Mouse (Mus musculus) inflammation-experienced regulatory T-cells, adult 6 months (primary cell): ENCODE data around the gene Hoxd12. TPM values are rescaled to one million over a fixed set of nuclear protein-coding genes. Genes with fewer than 3 reads are reported as not detected.

Experiments
- ATAC-seq: one replicate; pipeline ENCODE4 v1.8.0; 2017
- polyA plus RNA-seq, 3 experiments: library from polyadenylated mRNA; unstranded; fragments of 100-300 nt; shearing (Covaris generic); gene quantifications; one replicate each; pipeline ENCODE4 v1.2.1; 2017

Gene Hoxd12
- polyA plus RNA-seq, 3 experiments from 2014 or later, result not detected

- no peak for ATAC-seq
Observed at GRCm38 (mm10) chr2:74696442-74697335, 21.9 kb downstream of the Hoxd12 start.

DNA sequence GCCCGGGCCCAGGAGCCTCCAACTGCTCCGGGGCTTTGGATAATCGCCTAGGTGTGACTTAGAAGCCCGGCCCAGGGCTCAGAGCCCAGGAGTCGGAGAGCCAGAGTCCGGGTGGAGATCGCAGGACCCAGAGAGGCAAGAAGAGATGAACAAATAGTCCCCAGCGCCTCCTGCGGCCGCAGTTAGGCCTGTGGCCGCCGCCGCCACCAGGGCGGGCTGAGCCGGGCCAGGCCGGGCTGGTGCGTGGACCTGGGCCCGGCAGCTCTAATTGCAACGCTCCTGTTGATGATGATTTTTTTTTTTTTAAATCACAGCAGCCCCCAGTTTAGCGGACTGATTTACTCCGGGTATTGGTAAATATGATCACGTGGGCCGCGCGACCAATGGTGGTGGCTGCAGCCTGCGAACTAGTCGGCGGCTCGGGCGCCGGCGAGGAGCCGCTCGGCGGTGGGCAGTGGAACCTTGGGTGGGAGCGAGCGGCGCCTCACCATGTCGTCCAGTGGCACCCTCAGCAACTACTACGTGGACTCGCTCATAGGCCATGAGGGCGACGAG is 22.8 kb downstream of the Hoxd12 start, which contains the start of gene Hoxd9:
Gene Hoxd9, plus strand, starts transcription at position 161 of the 555 bp plus-strand sequence.
- ATAC-seq, result peak; percentile 46

DNA sequence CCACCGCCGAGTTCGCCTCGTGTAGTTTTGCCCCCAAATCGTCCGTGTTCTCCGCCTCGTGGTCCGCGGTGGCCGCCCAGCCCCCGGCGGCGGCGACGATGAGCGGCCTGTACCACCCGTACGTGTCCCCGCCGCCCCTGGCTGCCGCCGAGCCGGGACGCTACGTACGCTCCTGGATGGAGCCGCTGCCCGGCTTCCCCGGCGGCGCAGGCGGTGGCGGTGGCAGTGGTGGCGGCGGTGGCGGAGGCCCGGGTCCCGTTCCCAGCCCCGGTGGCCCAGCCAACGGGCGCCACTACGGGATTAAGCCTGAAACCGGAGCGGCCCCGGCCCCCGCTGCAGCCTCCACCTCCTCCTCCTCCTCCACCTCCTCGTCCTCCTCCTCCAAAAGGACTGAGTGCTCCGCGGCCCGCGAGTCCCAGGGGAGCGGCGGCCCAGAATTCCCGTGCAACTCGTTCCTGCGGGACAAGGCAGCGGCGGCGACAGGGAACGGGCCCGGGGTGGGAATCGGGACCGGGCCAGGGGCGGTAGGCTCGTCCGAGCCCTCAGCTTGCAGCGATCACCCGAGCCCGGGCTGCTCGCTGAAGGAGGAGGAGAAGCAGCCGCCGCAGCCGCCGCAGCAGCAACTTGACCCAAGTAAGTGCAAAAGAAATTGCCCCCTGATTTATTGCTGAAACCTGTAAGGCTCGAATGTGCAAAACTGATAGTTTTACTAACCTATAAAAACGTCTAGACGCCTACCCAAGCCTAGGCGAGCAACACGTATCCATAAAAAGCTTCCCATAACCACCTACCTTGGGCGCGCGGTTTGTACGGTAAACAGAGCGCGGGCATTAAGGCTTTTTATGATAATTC is 23.6 kb downstream of the Hoxd12 start:
- no peak for ATAC-seq

GRCm38 (mm10) chr2:74699053-74699430 is 24.2 kb downstream of the Hoxd12 start:
- ATAC-seq, result no peak

DNA sequence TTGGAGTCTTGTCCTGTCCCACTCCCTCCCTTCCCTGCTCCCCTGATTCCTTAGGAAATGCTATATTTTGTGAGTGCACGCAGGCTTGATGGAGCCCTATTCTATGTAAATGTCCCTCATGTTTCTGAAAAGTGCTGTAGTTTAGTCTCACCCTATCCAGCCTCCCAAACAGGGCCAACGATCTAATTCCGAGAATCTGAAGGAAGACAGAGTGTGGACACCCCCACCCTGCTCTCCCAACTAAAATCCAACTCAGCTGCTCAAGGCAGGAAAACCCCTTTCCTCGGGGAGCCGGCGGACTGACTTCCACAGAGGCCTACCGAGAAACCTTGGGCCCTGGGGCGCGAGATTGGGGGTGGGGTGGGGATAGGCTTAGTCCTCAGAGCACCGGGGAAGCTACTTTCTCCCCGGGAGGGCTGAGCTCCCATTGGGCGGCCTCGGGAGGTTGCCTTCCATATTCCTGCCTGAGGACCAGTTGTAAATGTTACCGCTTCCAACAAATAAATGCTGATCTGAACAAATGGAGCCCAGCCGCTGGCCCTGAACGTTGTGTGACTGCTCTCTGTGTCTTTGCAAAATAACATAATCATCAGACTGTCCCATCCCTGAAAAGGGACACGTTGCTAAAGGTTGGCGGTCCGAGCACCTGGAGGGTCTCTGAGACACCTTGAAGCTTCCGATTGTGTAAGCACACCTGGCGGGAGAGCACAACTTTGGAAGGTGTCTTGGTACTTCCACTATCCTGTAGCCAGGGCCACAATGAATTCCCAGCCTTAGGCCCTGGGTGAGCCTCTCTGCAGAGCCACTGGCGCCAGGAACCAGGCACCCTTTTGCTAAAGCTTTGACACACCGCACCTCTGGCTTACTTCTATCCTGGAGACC is 25.1 kb downstream of the Hoxd12 start:
- ATAC-seq, result no peak

- ATAC-seq, result no peak
Observed at GRCm38 (mm10) chr2:74700546-74701112, 25.8 kb downstream of the Hoxd12 start.

DNA sequence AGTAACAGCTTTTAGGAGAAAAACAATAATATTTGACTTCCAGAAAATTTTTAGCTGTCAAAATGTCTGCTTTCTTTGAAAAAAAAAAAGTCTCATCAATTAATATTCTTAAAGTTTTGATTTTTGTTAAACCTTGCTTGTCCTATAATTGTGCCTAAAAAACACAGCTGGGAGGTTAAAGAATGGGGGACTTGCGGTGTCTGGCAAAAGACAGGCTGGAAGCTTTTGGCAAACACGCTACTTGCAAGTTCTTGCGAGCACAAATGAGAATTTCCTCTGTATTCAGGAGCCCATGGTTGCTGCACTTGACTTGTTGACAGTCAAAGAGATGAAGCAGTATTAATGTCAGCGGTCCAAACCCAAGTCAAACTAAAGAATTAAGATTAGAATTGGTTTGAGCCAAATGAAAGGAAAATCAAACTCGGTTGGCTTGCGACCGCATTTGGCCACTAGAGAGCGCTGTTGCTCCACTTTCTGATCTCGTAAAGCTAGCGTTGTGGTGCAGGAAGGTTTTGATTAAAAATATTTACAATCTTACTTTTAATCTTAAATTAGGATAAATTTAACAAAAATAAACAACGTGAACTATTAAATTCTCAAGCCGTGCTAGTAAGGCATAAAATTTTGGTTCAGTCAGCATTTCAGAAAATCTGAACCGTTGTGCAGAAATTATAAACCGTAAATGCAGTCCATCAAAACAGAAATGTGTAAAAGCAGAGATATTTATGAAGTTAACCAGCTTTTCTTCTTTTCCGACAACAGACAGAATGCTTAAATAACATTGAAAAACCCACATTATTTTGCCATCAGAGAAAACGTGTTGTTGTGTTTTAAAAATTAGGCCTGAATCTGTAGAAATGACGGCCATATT is 27.4 kb downstream of the Hoxd12 start:
- ATAC-seq, result peak; percentile 44

- no peak for ATAC-seq
Observed at GRCm38 (mm10) chr2:74702820-74703219, 28.0 kb downstream of the Hoxd12 start.

- no peak for ATAC-seq
Observed at GRCm38 (mm10) chr2:74703317-74703716, 28.5 kb downstream of the Hoxd12 start.

DNA sequence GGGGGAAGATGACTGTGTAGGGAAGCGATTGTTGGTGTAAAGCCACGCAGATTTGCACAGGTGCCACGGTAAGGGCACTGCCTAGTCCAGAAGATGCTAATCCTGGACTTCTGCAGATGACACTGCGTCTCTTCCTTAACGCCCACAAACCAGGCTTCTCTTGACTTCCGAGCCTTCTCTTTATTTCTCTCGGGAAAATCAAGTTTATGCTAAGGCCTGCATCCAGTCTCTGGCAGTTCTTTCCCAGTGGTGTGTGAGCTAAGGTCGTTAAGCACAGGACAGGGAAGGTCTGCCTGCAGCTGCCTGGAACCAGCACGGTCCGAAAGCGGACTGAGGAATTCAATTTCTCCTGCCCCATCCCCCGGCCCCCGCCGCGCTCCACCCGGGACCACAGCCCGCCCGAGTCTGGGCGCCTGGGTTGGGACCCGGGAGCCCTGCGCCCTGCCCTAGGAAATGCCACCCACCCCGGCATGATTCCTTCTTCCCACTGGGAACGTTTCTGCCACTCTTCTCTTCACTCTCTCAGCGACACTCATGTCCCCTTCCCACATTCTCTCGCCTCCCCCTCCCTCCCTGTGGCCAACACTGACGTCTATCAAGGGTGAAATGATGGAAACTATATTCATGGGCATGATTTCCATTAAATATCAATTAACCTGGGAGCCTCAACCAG is 29.0 kb downstream of the Hoxd12 start:
- no peak for ATAC-seq

DNA sequence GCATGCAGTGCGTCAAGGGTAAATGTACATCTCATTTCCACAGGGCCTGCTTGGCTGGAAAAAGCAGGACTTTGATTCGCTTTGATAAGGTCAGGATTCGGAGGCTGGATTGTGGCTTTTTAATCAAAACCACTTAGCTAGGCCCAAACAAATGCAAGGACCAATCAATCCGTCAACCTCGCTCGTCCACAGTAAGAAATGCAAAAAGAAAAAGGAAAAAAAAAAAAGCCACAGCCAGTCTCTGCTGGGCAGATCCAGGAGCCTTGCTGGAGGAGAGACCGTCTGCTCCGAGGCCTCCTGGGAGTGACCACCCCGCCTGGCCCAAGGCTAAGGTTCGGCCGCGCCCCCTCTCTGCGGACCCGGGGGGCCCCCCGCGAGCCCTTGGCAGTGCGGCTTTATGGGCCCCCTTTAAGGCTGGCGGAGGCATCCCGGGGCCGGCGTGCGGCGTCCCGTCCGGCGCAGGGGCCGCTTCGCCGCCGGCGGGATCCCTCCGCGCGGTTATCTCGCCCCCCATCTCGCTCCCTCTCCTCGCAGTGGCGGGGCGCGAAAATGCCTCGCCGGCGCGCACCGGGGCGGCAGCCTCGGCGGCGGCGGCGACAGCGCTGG is 29.7 kb downstream of the Hoxd12 start, which contains the start of gene Hoxd8:
Gene Hoxd8, plus strand, starts transcription at position 223 of the 606 bp plus-strand sequence.
- no peak for ATAC-seq

- peak; percentile 16 for ATAC-seq
Observed at GRCm38 (mm10) chr2:74704999-74705466, 30.2 kb downstream of the Hoxd12 start.

- ATAC-seq, result peak; percentile 33
Observed at GRCm38 (mm10) chr2:74705467-74706089, 30.8 kb downstream of the Hoxd12 start.

- no peak for ATAC-seq
Observed at GRCm38 (mm10) chr2:74706393-74706960, 31.7 kb downstream of the Hoxd12 start.

DNA sequence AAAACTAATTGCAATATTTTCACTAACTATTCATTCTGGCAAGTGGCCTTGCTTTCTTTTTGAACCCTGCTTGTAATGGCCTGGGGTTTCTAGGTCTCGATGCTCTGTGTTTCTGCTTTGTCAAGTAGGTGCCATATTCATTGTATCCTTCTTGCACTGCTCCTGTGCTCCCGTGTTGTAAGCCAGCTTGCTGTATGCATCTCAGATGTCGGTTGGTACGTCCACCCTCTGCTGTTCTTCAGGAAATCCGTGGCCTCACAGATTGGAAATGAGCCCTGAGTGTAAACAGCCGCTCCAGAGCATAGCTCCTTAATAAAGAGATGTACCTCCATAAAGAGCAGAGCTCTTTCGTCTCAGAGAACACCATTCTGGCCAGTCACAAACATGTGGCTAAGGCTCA is 32.8 kb downstream of the Hoxd12 start:
- no peak for ATAC-seq

GRCm38 (mm10) chr2:74708676-74709075 is 33.9 kb downstream of the Hoxd12 start:
- no peak for ATAC-seq

GRCm38 (mm10) chr2:74709465-74710419 is 34.9 kb downstream of the Hoxd12 start:
- no peak for ATAC-seq
